In genomic region chr6:94682270-94682618, GRCm38 (mm10) we compare ENCODE assay signal across 9 mouse cellular contexts. TPM values are rescaled to one million over a fixed set of nuclear protein-coding genes. Genes with fewer than 3 reads are reported as not detected.
DNase-seq lines count a peak whose midpoint lies in the region; ATAC-seq and TF ChIP-seq lines count a peak whose summit lies in the region.
"Had no signal": no experiment of that assay in that cellular context is flagged by ENCODE, and none has a peak within 500 bp of the region (broad histone marks: within the 10 kb centered on the region; RNA-seq: fewer than 3 reads in every experiment).

No protein-coding gene starts in this region.

- no peak overlapping the region for H3K4me3 ChIP-seq in lung, embryonic 14.5 days (ENCODE audit: low read depth, low read length)
- no peak overlapping the region for H3K4me3 ChIP-seq in embryonic facial prominence, embryonic 15.5 days (replicated peaks)
- no peak overlapping the region for H3K4me3 ChIP-seq in hindbrain, embryonic 13.5 days
- H3K4me3 ChIP-seq in myocyte, result peak overlapping the region; percentile 4

- H3K4me2 ChIP-seq in lung, embryonic 14.5 days, result peak overlapping the region; percentile 45; the same call in 1 of the 2 replicates
- peak overlapping the region; percentile 8; the same call in 1 of the 2 replicates for H3K4me2 ChIP-seq in embryonic facial prominence, embryonic 15.5 days (replicated peaks)
- peak overlapping the region; percentile 6; the same call in 1 of the 2 replicates for H3K4me2 ChIP-seq in hindbrain, embryonic 13.5 days
- peak overlapping the region; percentile 82 for H3K4me2 ChIP-seq in myocyte (ENCODE audit: low read depth)

- H3K4me1 ChIP-seq in lung, embryonic 14.5 days (ENCODE audit: insufficient read depth), result peaks cover 35% of the 10 kb centered on the region
- H3K4me1 ChIP-seq in embryonic facial prominence, embryonic 15.5 days, result peaks cover 74% of the 10 kb centered on the region
- peaks cover 70% of the 10 kb centered on the region for H3K4me1 ChIP-seq in hindbrain, embryonic 13.5 days (replicated peaks)

- H3K27ac ChIP-seq in lung, embryonic 14.5 days (ENCODE audit: low read depth), result peak overlapping the region; percentile 46; the same call in 1 of the 2 replicates
- peak overlapping the region; percentile 67 for H3K27ac ChIP-seq in embryonic facial prominence, embryonic 15.5 days (replicated peaks)
- peak overlapping the region; percentile 53 for H3K27ac ChIP-seq in hindbrain, embryonic 13.5 days

- peaks cover 52% of the 10 kb centered on the region for H3K79me2 ChIP-seq in myocyte (ENCODE audit: control insufficient read depth, insufficient read depth)

- H3K9me3 ChIP-seq in lung, embryonic 14.5 days (ENCODE audit: low read depth, low read length), result no peaks in the 10 kb centered on the region
- H3K9me3 ChIP-seq in embryonic facial prominence, embryonic 15.5 days (replicated peaks), result no peaks in the 10 kb centered on the region
- no peaks in the 10 kb centered on the region for H3K9me3 ChIP-seq in hindbrain, embryonic 13.5 days

- ATAC-seq in lung, embryonic 14.5 days (ENCODE audit: insufficient read depth), result no peak
- ATAC-seq in embryonic facial prominence, embryonic 15.5 days (ENCODE audit: insufficient number of reproducible peaks, low FRiP score, low TSS enrichment, low read depth), result no peak
- ATAC-seq in hindbrain, embryonic 13.5 days (ENCODE audit: low FRiP score), result no peak

- TF ChIP-seq CTCF in lung, embryonic 14.5 days (IDR thresholded peaks at IDR 0.05; ENCODE audit: low read depth), result no peak

- 50% methylated on average over 6 of the region's 6 CpGs for whole genome bisulfite sequencing in lung, embryonic 14.5 days
- 38% methylated on average over 6 of the region's 6 CpGs for WGBS in embryonic facial prominence, embryonic 15.5 days
- 56% methylated on average over 6 of the region's 6 CpGs for WGBS in hindbrain, embryonic 13.5 days

- TF ChIP-seq POLR2A in myocyte (IDR thresholded peaks at IDR 0.05; ENCODE audit: insufficient read length, low read depth), result no peak

- no peaks in the 10 kb centered on the region for H3K27me3 ChIP-seq in lung, embryonic 14.5 days (ENCODE audit: insufficient read depth, low read length)
- H3K27me3 ChIP-seq in embryonic facial prominence, embryonic 15.5 days, result no peaks in the 10 kb centered on the region
- H3K27me3 ChIP-seq in hindbrain, embryonic 13.5 days, result no peaks in the 10 kb centered on the region
- H3K27me3 ChIP-seq in myocyte (ENCODE audit: control insufficient read depth, insufficient read depth, insufficient read length), result no peaks in the 10 kb centered on the region

- H3ac ChIP-seq in myocyte (ENCODE audit: control insufficient read depth, insufficient read length), result no peak overlapping the region

- no peaks in the 10 kb centered on the region for H3K36me3 ChIP-seq in lung, embryonic 14.5 days (ENCODE audit: insufficient read depth)
- H3K36me3 ChIP-seq in embryonic facial prominence, embryonic 15.5 days, result no peaks in the 10 kb centered on the region
- H3K36me3 ChIP-seq in hindbrain, embryonic 13.5 days, result no peaks in the 10 kb centered on the region
- H3K36me3 ChIP-seq in myocyte (ENCODE audit: control insufficient read depth, insufficient read depth), result no peaks in the 10 kb centered on the region

- DNase-seq in lung, embryonic 14.5 days, result no peak
- no peak for DNase-seq in lung, postnatal 25 days (ENCODE audit: low spot score)
- no peak for DNase-seq in frontal cortex, postnatal 36 days (ENCODE audit: low spot score in 2 of 2)
- no peak for DNase-seq in urinary bladder, postnatal 14 days (ENCODE audit: low spot score)
- DNase-seq: gastrocnemius, postnatal 36 days; right cerebral cortex, postnatal 25 days had no signal

- H3K9ac ChIP-seq in lung, embryonic 14.5 days, result no peak overlapping the region
- no peak overlapping the region for H3K9ac ChIP-seq in embryonic facial prominence, embryonic 15.5 days
- H3K9ac ChIP-seq in hindbrain, embryonic 13.5 days, result no peak overlapping the region

TF ChIP-seq in myocyte, 11 proteins besides CTCF, POLR2A, EP300 and RAD21:
- TF ChIP-seq USF1 (IDR thresholded peaks at IDR 0.05; ENCODE audit: low read depth) (no peak), SRF (IDR thresholded peaks at IDR 0.05; ENCODE audit: control insufficient read depth, insufficient read length, low read depth) (no peak), MYOD1 (IDR thresholded peaks at IDR 0.05; ENCODE audit: control insufficient read depth in 1 of 3, insufficient read length in 2 of 3, low read depth in 2 of 3) (no peak), TCF3 (IDR thresholded peaks at IDR 0.05; ENCODE audit: insufficient read length, low read depth) (no peak), E2F4 (IDR thresholded peaks at IDR 0.05; ENCODE audit: insufficient read depth) (no peak), REST (IDR thresholded peaks at IDR 0.05; ENCODE audit: insufficient read depth, insufficient read length) (no peak)

RNA-seq across cellular contexts. Expression of gene Lrig1, which starts 17.7 kb away (rescaled TPM):
- 11.5 and 13.5 TPM in 2 replicates for polyA plus RNA-seq in lung, embryonic 14.5 days (2014; fragmentation: Nextera tagmentation; extraction: Ambion mirVana)
- 28.9 TPM in 2 replicates for polyA plus RNA-seq in embryonic facial prominence, embryonic 15.5 days (2015; fragmentation: Nextera tagmentation; extraction: Ambion mirVana)
- 10.9 and 12.5 TPM in 2 replicates for polyA plus RNA-seq in hindbrain, embryonic 13.5 days (2015; fragmentation: Nextera tagmentation; extraction: Ambion mirVana)
- 22.1 TPM for polyA plus RNA-seq in myocyte (2012; fragmentation: generic; extraction: Trizol)

Comparison
In these comparisons a context has a peak if more than half of its experiments do, and no peak if none do; other contexts are left out.
1. H3K4me2 ChIP-seq: peak in every context shown above with its lines; median percentile 82 in myocyte; 45 in lung, embryonic 14.5 days; 8 in embryonic facial prominence, embryonic 15.5 days; 6 in hindbrain, embryonic 13.5 days.